Mouse (Mus musculus): ENCODE data around the gene Apip. TPM values are rescaled to one million over a fixed set of nuclear protein-coding genes. Genes with fewer than 3 reads are reported as not detected.
A peak's percentile ranks its signal among the peaks of the same experiment; 100 is the strongest.

The Apip gene
- polyA plus RNA-seq, 1 experiment from 2014 or later: 56.0 TPM

GRCm38 (mm10) chr2:103058266-103058665 is 15.2 kb upstream of the Apip start:
- Histone ChIP-seq H3K36me3 (ENCODE audit: insufficient read depth, low read length) (no peaks in the 10 kb centered on the region), H3K4me1 (replicated peaks; ENCODE audit: insufficient read depth, low read length) (peaks cover 3% of the 10 kb centered on the region; the same call in 1 of the 2 replicates), H3K27me3 (ENCODE audit: insufficient read depth, low read length) (no peaks in the 10 kb centered on the region), H3K9ac (ENCODE audit: low read depth, low read length) (no peak overlapping the region), H3K27ac (no peak overlapping the region), H3K9me3 (replicated peaks; ENCODE audit: low read length) (no peaks in the 10 kb centered on the region), H3K4me3 (replicated peaks; ENCODE audit: low read depth, low read length) (no peak overlapping the region), H3K4me2 (ENCODE audit: low read length) (no peak overlapping the region)
- TF ChIP-seq CTCF (IDR thresholded peaks at IDR 0.05; ENCODE audit: low read depth): no peak
- WGBS: 94% methylated on average over 3 of the region's 3 CpGs
- DNase-seq (ENCODE audit: low spot score) (no peak), ATAC-seq (replicated peaks; ENCODE audit: low FRiP score, low read depth) (no peak)

GRCm38 (mm10) chr2:103062865-103063264 is 10.6 kb upstream of the Apip start:
- Histone ChIP-seq H3K27me3 (ENCODE audit: insufficient read depth, low read length) (no peaks in the 10 kb centered on the region), H3K9ac (ENCODE audit: low read depth, low read length) (no peak overlapping the region), H3K4me2 (ENCODE audit: low read length) (no peak overlapping the region), H3K36me3 (ENCODE audit: insufficient read depth, low read length) (no peaks in the 10 kb centered on the region), H3K4me3 (replicated peaks; ENCODE audit: low read depth, low read length) (no peak overlapping the region), H3K9me3 (replicated peaks; ENCODE audit: low read length) (no peaks in the 10 kb centered on the region), H3K4me1 (replicated peaks; ENCODE audit: insufficient read depth, low read length) (peaks cover 3% of the 10 kb centered on the region; the same call in 1 of the 2 replicates), H3K27ac (no peak overlapping the region)
- whole genome bisulfite sequencing: 31% methylated on average over 3 of the region's 3 CpGs
- ATAC-seq (replicated peaks; ENCODE audit: low FRiP score, low read depth): no peak
- TF ChIP-seq CTCF (IDR thresholded peaks at IDR 0.05; ENCODE audit: low read depth): peak; percentile 79
- DNase-seq (ENCODE audit: low spot score): peak; percentile 79

GRCm38 (mm10) chr2:103066683-103067551 is 6.6 kb upstream of the Apip start:
- H3K27ac ChIP-seq: no peak overlapping the region
- H3K9me3 ChIP-seq (replicated peaks; ENCODE audit: low read length): no peaks in the 10 kb centered on the region
- no peaks in the 10 kb centered on the region for H3K36me3 ChIP-seq (ENCODE audit: insufficient read depth, low read length)
- H3K9ac ChIP-seq (ENCODE audit: low read depth, low read length): no peak overlapping the region
- TF ChIP-seq CTCF (IDR thresholded peaks at IDR 0.05; ENCODE audit: low read depth): no peak
- H3K27me3 ChIP-seq (ENCODE audit: insufficient read depth, low read length): no peaks in the 10 kb centered on the region
- no peak for DNase-seq (ENCODE audit: low spot score)
- no peaks in the 10 kb centered on the region for H3K4me1 ChIP-seq (replicated peaks; ENCODE audit: insufficient read depth, low read length)
- ATAC-seq (replicated peaks; ENCODE audit: low FRiP score, low read depth): no peak
- H3K4me3 ChIP-seq (replicated peaks; ENCODE audit: low read depth, low read length): no peak overlapping the region
- 51% methylated on average over 8 of the region's 8 CpGs for WGBS
- H3K4me2 ChIP-seq (ENCODE audit: low read length): no peak overlapping the region

- no peaks in the 10 kb centered on the region for H3K4me1 ChIP-seq (replicated peaks; ENCODE audit: insufficient read depth, low read length)
- H3K27me3 ChIP-seq (ENCODE audit: insufficient read depth, low read length): no peaks in the 10 kb centered on the region
- no peak for TF ChIP-seq CTCF (IDR thresholded peaks at IDR 0.05; ENCODE audit: low read depth)
- DNase-seq (ENCODE audit: low spot score) (peak; percentile 13), ATAC-seq (replicated peaks; ENCODE audit: low FRiP score, low read depth) (no peak)
- WGBS: 83% methylated on average over 2 of the region's 2 CpGs
- H3K27ac ChIP-seq: no peak overlapping the region
- H3K9me3 ChIP-seq (replicated peaks; ENCODE audit: low read length): no peaks in the 10 kb centered on the region
- H3K36me3 ChIP-seq (ENCODE audit: insufficient read depth, low read length): no peaks in the 10 kb centered on the region
- H3K4me2 ChIP-seq (ENCODE audit: low read length): no peak overlapping the region
- H3K4me3 ChIP-seq (replicated peaks; ENCODE audit: low read depth, low read length): no peak overlapping the region
- no peak overlapping the region for H3K9ac ChIP-seq (ENCODE audit: low read depth, low read length)
These were observed 5.8 kb upstream of the Apip start for GRCm38 (mm10) chr2:103067552-103068207.

- 85% methylated on average over 1 of the region's 1 CpGs for WGBS
- no peak for TF ChIP-seq CTCF (IDR thresholded peaks at IDR 0.05; ENCODE audit: low read depth)
- Histone ChIP-seq H3K27ac (no peak overlapping the region), H3K4me3 (replicated peaks; ENCODE audit: low read depth, low read length) (no peak overlapping the region), H3K36me3 (ENCODE audit: insufficient read depth, low read length) (no peaks in the 10 kb centered on the region), H3K4me2 (ENCODE audit: low read length) (no peak overlapping the region), H3K4me1 (replicated peaks; ENCODE audit: insufficient read depth, low read length) (no peaks in the 10 kb centered on the region), H3K9me3 (replicated peaks; ENCODE audit: low read length) (no peaks in the 10 kb centered on the region), H3K9ac (ENCODE audit: low read depth, low read length) (no peak overlapping the region), H3K27me3 (ENCODE audit: insufficient read depth, low read length) (no peaks in the 10 kb centered on the region)
- ATAC-seq (replicated peaks; ENCODE audit: low FRiP score, low read depth): no peak
- no peak for DNase-seq (ENCODE audit: low spot score)
These were observed 4.9 kb upstream of the Apip start for GRCm38 (mm10) chr2:103068602-103069001.

- H3K36me3 ChIP-seq (ENCODE audit: insufficient read depth, low read length): no peaks in the 10 kb centered on the region
- no peaks in the 10 kb centered on the region for H3K9me3 ChIP-seq (replicated peaks; ENCODE audit: low read length)
- 87% methylated on average over 5 of the region's 5 CpGs for WGBS
- ATAC-seq (replicated peaks; ENCODE audit: low FRiP score, low read depth) (no peak), DNase-seq (ENCODE audit: low spot score) (no peak)
- no peak overlapping the region for H3K27ac ChIP-seq
- no peak for TF ChIP-seq CTCF (IDR thresholded peaks at IDR 0.05; ENCODE audit: low read depth)
- no peak overlapping the region for H3K4me2 ChIP-seq (ENCODE audit: low read length)
- no peak overlapping the region for H3K9ac ChIP-seq (ENCODE audit: low read depth, low read length)
- no peaks in the 10 kb centered on the region for H3K27me3 ChIP-seq (ENCODE audit: insufficient read depth, low read length)
- peaks cover 4% of the 10 kb centered on the region; the same call in 1 of the 2 replicates for H3K4me1 ChIP-seq (replicated peaks; ENCODE audit: insufficient read depth, low read length)
- H3K4me3 ChIP-seq (replicated peaks; ENCODE audit: low read depth, low read length): no peak overlapping the region
These were observed 3.6 kb upstream of the Apip start for GRCm38 (mm10) chr2:103069752-103070405.
